Mouse (Mus musculus) embryonic facial prominence, embryonic 14.5 days (tissue): Measurements from ENCODE around the gene 4930432M17Rik. TPM values are rescaled to one million over a fixed set of nuclear protein-coding genes. Genes with fewer than 3 reads are reported as not detected.

ENCODE experiments used
- ATAC-seq: fragments of 200-750 bp; cut with Nextera tagmentation; 2 replicates; pipeline ENCODE4 v1.8.0; 2017; ENCODE audit warnings: low read depth, moderate number of reproducible peaks, moderate TSS enrichment
- DNase-seq: peaks from one replicate; pipeline ENCODE4 v3.0.0-alpha.2; 2015; ENCODE audit warnings: low spot score
- H3K27ac ChIP-seq: fragments of 300-500 bp; sonication (generic); replicated peaks from 2 replicates; pipeline ENCODE4 v1.5.1; 2014; ENCODE audit warnings: low read depth, mild to moderate bottlenecking, low read length, moderate library complexity
- H3K27me3 ChIP-seq: fragments of 300-500 bp; sonication (generic); replicated peaks from 2 replicates; pipeline ENCODE4 v1.6.1; 2014; ENCODE audit warnings: low read length; ENCODE audit not compliant: control insufficient read depth, insufficient read depth
- H3K36me3 ChIP-seq: fragments of 300-500 bp; sonication (generic); 2 replicates; pipeline ENCODE4 v1.6.1; 2014; ENCODE audit warnings: low read length, mixed read lengths; ENCODE audit not compliant: control insufficient read depth, insufficient read depth
- H3K4me1 ChIP-seq: fragments of 300-500 bp; sonication (generic); 2 replicates; pipeline ENCODE4 v1.6.1; 2014; ENCODE audit warnings: antibody characterized with exemption, low read length; ENCODE audit not compliant: control insufficient read depth, insufficient read depth
- H3K4me2 ChIP-seq: fragments of 300-500 bp; sonication (generic); 2 replicates; pipeline ENCODE4 v1.6.1; 2014; ENCODE audit warnings: low read depth, mild to moderate bottlenecking, low read length, moderate library complexity, mixed read lengths
- H3K4me3 ChIP-seq: fragments of 300-500 bp; sonication (generic); 2 replicates; pipeline ENCODE4 v1.5.1; 2014; ENCODE audit warnings: low read depth, mild to moderate bottlenecking, low read length
- H3K9ac ChIP-seq: fragments of 300-500 bp; sonication (generic); 2 replicates; pipeline ENCODE4 v1.6.1; 2014; ENCODE audit warnings: low read depth, mild to moderate bottlenecking, low read length, moderate library complexity, mixed read lengths
- H3K9me3 ChIP-seq: fragments of 300-500 bp; sonication (generic); 2 replicates; pipeline ENCODE4 v1.6.1; 2016; ENCODE audit warnings: low read length; ENCODE audit not compliant: control insufficient read depth
- WGBS: fragments of 180-500 bp; shearing (Covaris S2); extraction: QIAGEN DNeasy Blood & Tissue Kit; methylation state at CpG from one replicate; pipeline ENCODE4 v1.1.7; 2014; 5-methylcytosine and 5-hydroxymethylcytosine counted together
- polyA plus RNA-seq: library from polyadenylated mRNA; unstranded; fragments of >200 nt; fragmentation: Nextera tagmentation; extraction: Ambion mirVana; gene quantifications from 2 replicates; pipeline ENCODE4 v1.2.1, GENCODE M21; 2014

4930432M17Rik gene
- polyA plus RNA-seq, 1 experiment from 2014 or later, result not detected

DNA sequence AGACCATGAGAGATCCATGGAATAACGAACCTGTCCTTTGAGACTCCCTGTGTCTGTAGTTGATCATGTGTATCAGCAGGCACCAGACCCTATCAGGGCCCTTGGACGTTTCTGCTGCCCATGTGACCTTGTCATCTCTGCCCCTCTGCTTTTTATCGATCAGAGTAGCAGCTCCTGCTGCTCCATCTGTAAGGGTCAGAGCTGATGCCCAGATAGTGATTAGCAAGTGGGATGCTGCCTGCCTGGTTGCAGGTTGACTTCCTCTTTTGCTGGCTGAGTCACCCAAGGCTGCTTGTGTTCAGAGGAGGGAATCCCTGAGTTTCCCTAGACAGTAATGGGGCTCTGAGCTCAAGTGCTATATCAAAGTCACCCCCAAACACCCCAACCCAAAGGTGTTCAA lies 18.9 kb upstream of the 4930432M17Rik start:
- Histone ChIP-seq H3K4me3 (no peak overlapping the region), H3K36me3 (no peaks in the 10 kb centered on the region), H3K27ac (no peak overlapping the region), H3K9ac (no peak overlapping the region), H3K9me3 (no peaks in the 10 kb centered on the region), H3K27me3 (no peaks in the 10 kb centered on the region), H3K4me2 (no peak overlapping the region), H3K4me1 (no peaks in the 10 kb centered on the region)
- DNase-seq (no peak), ATAC-seq (no peak)
- 68% methylated on average over 3 of the region's 3 CpGs for WGBS

DNA sequence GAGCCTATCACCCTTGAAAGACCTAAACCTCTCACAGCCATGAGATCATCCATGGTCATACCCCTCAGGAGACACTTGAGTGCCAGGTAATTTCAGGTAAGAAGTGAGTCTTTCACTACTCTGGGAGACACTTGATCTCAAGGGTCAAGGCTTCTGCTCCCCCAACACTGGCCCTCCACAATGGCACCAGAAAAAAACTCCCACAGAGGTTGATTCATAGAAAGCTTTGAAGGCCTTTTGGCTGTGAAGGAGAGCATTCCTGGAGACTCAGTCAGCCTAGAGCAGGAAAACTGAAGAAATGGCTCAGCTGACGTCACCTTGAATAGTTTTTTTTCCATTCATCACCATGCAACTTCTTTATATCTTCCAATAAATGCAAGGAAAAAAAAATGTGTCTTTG lies 18.4 kb upstream of the 4930432M17Rik start:
- Histone ChIP-seq H3K9ac (no peak overlapping the region), H3K27ac (no peak overlapping the region), H3K36me3 (no peaks in the 10 kb centered on the region), H3K9me3 (no peaks in the 10 kb centered on the region), H3K4me1 (no peaks in the 10 kb centered on the region), H3K4me2 (no peak overlapping the region), H3K27me3 (no peaks in the 10 kb centered on the region), H3K4me3 (no peak overlapping the region)
- DNase-seq, result no peak
- no peak for ATAC-seq
- 90% methylated on average over 1 of the region's 1 CpGs for WGBS

DNA sequence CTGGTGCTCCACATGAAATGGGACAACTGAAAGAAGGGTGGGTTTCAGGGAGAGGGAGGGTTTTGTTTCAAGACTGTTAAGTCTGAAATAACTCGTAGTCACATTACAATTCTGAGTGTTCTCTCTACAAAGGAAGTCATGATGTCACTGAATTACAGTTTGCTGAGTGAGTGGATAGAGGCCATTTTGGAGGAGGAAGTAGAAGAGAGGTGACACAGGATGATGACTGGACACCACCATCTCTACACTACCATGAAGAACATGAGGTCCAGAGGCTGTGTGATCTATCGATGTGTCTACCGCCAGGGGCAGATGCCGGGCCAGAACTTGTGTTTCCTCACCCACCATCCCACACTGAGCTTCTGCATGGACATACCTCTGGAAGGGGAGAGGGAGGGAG lies 13.6 kb upstream of the 4930432M17Rik start:
- ATAC-seq (no peak), DNase-seq (no peak)
- 98% methylated on average over 4 of the region's 4 CpGs for WGBS

DNA sequence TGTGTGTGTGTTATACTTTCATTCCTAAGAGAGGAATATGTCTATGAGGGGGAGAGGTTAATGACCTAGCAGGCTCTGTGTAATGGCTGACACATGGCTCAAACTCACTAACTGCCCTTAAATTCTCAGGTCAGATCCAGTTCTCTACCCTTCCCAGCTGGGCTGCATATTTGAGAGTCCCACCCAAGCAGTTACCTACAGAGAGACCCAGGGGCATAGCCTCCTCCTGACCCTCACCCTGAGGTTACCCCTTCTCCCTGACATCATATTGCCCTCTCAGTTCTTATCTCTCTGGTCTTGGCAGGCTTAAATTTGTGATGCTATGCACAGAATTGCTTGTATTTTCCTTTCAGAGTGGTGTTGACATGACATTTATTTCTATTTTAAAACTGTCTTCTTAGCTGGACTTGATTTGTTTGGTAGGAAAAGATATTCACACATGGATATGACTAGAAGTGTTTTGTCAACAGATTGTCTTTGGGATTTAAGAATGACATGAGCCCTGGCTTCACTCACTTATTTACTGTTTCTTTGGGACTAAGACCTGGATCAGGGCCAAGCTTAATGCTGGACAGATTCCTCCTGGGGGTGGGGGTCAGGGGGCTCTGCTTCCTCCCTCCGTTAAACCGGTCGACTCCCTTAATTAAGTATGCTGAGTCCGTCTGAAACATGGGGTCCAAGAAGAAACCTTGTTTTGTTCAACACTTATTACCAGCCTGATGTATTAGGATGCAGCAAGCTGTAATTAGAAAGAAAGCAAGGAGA lies 7.7 kb upstream of the 4930432M17Rik start:
- ATAC-seq, result no peak

More for the DNA sequence above, 13.6 kb upstream of the 4930432M17Rik start:
- H3K4me1 ChIP-seq, result no peaks in the 10 kb centered on the region; the same call in 1 of the 2 replicates
- H3K27ac ChIP-seq, result no peak overlapping the region
- no peak overlapping the region for H3K4me2 ChIP-seq
- no peak overlapping the region for H3K9ac ChIP-seq
- H3K9me3 ChIP-seq, result no peaks in the 10 kb centered on the region
- no peaks in the 10 kb centered on the region for H3K36me3 ChIP-seq
- H3K27me3 ChIP-seq, result no peaks in the 10 kb centered on the region
- H3K4me3 ChIP-seq, result no peak overlapping the region

DNA sequence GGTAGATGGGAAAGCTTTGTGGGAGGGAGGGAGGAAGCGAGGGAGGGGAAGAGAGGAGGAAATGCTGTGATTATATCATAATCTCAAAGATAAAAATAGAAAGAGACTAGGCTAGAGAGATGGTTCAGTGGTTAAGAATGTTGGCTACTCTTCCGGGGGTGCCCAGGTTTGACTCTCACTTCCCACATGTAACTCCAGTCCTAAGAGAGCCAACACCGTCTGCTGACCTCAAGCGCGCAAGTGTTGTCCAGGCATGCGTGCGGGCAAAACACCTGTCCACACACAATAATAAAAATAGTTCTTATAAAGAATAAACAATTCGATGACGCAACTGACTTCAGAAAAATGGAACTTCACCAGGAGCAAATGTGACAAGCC lies 7.1 kb upstream of the 4930432M17Rik start:
- no peak for ATAC-seq
- no peak for DNase-seq
- Histone ChIP-seq H3K27ac (no peak overlapping the region), H3K4me1 (peaks cover 6% of the 10 kb centered on the region), H3K36me3 (no peaks in the 10 kb centered on the region), H3K4me2 (no peak overlapping the region), H3K9me3 (no peaks in the 10 kb centered on the region), H3K27me3 (no peaks in the 10 kb centered on the region), H3K9ac (no peak overlapping the region), H3K4me3 (no peak overlapping the region)
- WGBS, result 89% methylated on average over 9 of the region's 9 CpGs

More for the DNA sequence above, 7.7 kb upstream of the 4930432M17Rik start:
- peak; percentile 45 for DNase-seq
- Histone ChIP-seq H3K27me3 (no peaks in the 10 kb centered on the region), H3K27ac (no peak overlapping the region), H3K4me1 (peaks cover 6% of the 10 kb centered on the region), H3K4me2 (no peak overlapping the region), H3K9ac (no peak overlapping the region), H3K4me3 (no peak overlapping the region), H3K36me3 (no peaks in the 10 kb centered on the region), H3K9me3 (no peaks in the 10 kb centered on the region)
- WGBS, result 19% methylated on average over 4 of the region's 4 CpGs

DNA sequence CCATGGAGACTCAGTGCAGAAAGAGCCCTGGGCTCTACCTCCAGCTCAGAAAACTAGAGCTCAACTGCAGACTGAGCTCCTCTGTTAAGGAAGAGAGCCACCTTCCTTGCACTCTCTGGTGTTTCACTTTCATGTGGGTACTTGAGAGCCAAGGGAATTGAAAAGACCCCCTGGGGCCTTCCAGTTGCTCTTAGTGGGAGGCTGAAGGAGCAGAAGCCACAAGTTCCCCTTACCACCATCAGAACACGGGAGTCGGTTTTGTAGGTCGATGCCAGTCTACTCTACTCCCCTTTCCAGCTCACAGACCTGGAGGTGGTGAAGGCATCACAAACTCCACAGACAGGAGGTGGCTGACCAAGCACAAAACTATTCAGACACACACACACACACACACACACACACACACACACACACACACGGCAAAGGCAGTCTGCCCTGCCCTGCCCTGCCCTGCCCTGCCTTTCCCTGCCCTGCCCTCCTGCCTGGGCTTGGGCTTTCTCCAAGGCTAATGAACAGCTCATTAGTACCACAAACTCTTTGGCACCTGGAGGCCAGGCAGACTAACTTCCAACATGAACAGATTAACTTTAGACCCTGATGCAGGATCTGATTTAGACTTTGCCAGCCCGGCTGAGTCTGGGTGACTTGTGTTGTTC lies 1.7 kb downstream of the 4930432M17Rik start:
- no peaks in the 10 kb centered on the region for H3K9me3 ChIP-seq
- H3K4me3 ChIP-seq, result no peak overlapping the region
- DNase-seq, result no peak
- WGBS, result 81% methylated on average over 4 of the region's 5 CpGs
- no peaks in the 10 kb centered on the region for H3K27me3 ChIP-seq
- no peak for ATAC-seq
- H3K4me2 ChIP-seq, result no peak overlapping the region
- H3K4me1 ChIP-seq, result no peaks in the 10 kb centered on the region; the same call in 1 of the 2 replicates
- no peaks in the 10 kb centered on the region for H3K36me3 ChIP-seq
- H3K9ac ChIP-seq, result no peak overlapping the region
- H3K27ac ChIP-seq, result no peak overlapping the region

DNA sequence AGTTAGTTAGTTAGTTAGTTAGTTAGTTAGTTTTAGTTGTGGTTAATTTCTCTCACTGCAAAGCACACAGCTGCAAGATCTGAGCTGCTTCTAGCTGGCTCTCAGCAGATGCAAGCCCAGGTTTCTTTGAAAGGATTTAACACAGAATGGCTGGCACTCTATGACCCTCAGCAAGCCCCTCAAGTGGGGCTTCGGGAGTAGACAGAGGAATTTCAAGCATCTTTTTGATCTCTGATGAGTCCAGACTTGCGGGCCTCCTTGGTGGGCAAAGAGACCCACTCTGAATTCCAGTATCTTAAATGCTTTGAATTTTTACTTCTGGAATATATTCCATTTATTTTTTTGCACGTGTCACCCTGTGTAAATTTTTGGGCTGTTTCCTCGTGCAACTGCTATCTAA lies 8.4 kb downstream of the 4930432M17Rik start:
- WGBS, result 26% methylated on average over 4 of the region's 4 CpGs
- Histone ChIP-seq H3K9ac (no peak overlapping the region), H3K4me2 (no peak overlapping the region), H3K27me3 (no peaks in the 10 kb centered on the region), H3K4me1 (no peaks in the 10 kb centered on the region; the same call in 1 of the 2 replicates), H3K27ac (no peak overlapping the region), H3K36me3 (no peaks in the 10 kb centered on the region), H3K9me3 (no peaks in the 10 kb centered on the region), H3K4me3 (no peak overlapping the region)
- no peak for DNase-seq
- ATAC-seq, result 0 out of 2 replicates have a peak, but pooled peaks have one; percentile 41

DNA sequence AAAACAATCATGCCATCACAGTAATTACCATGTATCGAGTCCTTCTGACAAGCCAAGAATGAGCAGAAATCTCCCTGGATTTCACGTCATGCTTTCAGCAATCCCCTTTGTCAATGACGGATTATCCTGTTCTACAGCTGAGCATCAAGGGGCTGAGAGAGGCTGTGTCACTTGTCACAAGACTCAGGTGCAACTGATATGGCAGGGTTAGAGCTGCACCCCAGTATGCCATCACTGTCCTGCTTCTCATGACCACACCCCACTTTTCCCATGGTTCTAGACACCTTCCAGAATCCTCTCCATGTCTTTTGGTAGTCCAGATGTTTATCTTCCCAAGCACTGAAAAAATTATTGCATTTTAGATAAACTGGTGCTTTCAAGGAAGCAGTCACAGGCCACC lies 8.9 kb downstream of the 4930432M17Rik start:
- Histone ChIP-seq H3K9me3 (no peaks in the 10 kb centered on the region), H3K4me1 (no peaks in the 10 kb centered on the region; the same call in 1 of the 2 replicates), H3K27me3 (no peaks in the 10 kb centered on the region), H3K36me3 (no peaks in the 10 kb centered on the region), H3K4me2 (no peak overlapping the region), H3K27ac (no peak overlapping the region), H3K9ac (no peak overlapping the region), H3K4me3 (no peak overlapping the region)
- no peak for DNase-seq
- ATAC-seq, result no peak
- WGBS, result 28% methylated on average over 3 of the region's 3 CpGs
